Mouse (Mus musculus): ENCODE measurements around the gene Gca. TPM values are rescaled to one million over a fixed set of nuclear protein-coding genes. Genes with fewer than 3 reads are reported as not detected.
A peak's percentile ranks its signal among the peaks of the same experiment; 100 is the strongest.

Gca gene
- polyA plus RNA-seq, 1 experiment from 2014 or later = 2.1 TPM

DNA sequence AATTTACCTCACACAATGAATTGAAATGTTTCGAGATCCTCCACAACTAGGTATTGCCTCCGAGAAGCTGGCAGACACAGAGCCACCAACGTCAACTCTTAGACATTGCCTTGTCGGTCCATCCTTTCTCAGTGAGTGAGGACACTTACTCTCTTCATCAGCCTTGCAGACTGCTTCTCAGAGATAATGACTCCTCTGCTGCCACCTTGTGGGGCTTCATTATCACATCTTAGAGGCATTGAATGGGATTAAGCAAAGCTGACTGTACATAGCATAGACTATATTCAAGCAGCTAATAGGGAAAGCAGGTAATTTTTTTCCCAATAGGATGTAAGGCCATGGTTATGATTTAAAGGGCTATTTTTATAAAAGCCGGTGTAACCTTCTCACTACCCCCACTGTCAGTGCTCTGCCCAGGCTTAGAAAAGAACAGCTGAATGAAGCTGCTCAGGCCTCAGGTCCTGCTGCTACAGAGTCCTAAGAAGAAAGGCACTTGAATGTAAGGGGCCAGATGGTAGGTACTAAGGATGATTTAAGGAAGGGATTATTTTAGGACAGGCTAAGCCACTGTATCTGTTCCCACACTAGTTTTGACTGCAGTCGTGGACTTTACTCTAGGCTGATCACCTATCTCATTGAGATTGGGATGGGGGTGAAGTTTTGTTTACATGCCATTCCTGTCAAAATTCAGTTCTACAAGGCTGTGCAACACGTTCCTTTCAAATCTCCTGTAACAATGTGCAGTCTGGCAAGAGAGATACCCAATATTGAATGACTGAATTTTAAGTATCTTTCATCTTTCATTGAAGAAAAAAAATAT is 9.4 kb upstream of the Gca start:
- WGBS = 49% methylated on average over 7 of the region's 7 CpGs
- H3K4me3 ChIP-seq (ENCODE audit: low read depth, low read length) = no peak overlapping the region
- H3K4me2 ChIP-seq (ENCODE audit: low read depth, low read length) = no peak overlapping the region
- DNase-seq (ENCODE audit: low spot score) (peak; percentile 77), ATAC-seq (ENCODE audit: low read depth) (no peak)
- H3K27me3 ChIP-seq (replicated peaks; ENCODE audit: control insufficient read depth, insufficient read depth, low read length) = no peaks in the 10 kb centered on the region
- no peaks in the 10 kb centered on the region for H3K9me3 ChIP-seq (ENCODE audit: control insufficient read depth, low read length)
- H3K27ac ChIP-seq (replicated peaks; ENCODE audit: low read depth, low read length) = no peak overlapping the region
- H3K36me3 ChIP-seq (ENCODE audit: control insufficient read depth, insufficient read depth, low read length) = no peaks in the 10 kb centered on the region
- no peak overlapping the region for H3K9ac ChIP-seq (ENCODE audit: low read depth, low read length)
- no peaks in the 10 kb centered on the region for H3K4me1 ChIP-seq (ENCODE audit: control insufficient read depth, insufficient read depth, low read length)

DNA sequence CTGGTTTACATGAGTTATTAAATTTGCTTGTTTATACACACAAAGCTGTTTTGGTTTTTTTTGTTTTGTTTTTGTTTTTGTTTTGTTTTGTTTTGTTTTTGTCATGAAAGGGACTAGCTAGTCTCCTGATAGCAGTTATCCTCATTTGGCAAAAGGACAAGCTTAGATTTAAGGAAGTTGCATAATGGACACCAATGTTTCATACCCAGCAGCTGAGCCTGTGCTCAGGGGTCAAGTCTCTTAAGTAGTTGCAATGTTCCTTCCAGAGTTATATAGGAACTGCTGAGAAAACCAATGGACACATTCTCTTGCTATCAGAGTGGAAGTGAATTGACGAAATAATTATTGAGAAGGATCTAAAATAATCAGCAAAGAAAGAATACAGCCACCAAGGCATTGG is 8.0 kb upstream of the Gca start:
- Histone ChIP-seq H3K9me3 (ENCODE audit: control insufficient read depth, low read length) (no peaks in the 10 kb centered on the region), H3K27me3 (replicated peaks; ENCODE audit: control insufficient read depth, insufficient read depth, low read length) (no peaks in the 10 kb centered on the region), H3K4me2 (ENCODE audit: low read depth, low read length) (no peak overlapping the region), H3K36me3 (ENCODE audit: control insufficient read depth, insufficient read depth, low read length) (no peaks in the 10 kb centered on the region), H3K9ac (ENCODE audit: low read depth, low read length) (no peak overlapping the region), H3K4me3 (ENCODE audit: low read depth, low read length) (no peak overlapping the region), H3K4me1 (ENCODE audit: control insufficient read depth, insufficient read depth, low read length) (no peaks in the 10 kb centered on the region), H3K27ac (replicated peaks; ENCODE audit: low read depth, low read length) (no peak overlapping the region)
- whole genome bisulfite sequencing = 69% methylated on average over 1 of the region's 1 CpGs
- ATAC-seq (ENCODE audit: low read depth) = no peak
- DNase-seq (ENCODE audit: low spot score) = no peak

DNA sequence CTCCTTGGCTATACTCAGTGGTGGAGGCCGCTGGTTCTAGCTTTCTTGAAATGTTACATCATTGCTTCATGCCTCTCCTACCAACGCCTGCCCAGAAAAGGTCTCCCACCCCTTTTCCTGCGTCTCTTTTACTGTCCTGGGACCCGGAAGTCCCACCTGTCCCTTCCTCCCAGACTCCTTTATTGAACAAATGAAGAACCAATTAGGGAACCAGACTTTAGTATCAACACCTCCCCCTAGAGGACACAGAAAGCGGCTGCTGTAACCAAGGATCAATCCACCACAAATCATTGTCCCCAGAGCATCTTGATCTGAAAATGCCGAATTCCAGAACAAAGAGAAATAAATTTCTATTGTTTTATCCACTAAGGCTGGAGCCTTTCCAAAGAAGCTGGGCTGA is 3.5 kb upstream of the Gca start:
- DNase-seq (ENCODE audit: low spot score) = no peak
- 52% methylated on average over 6 of the region's 6 CpGs for WGBS

DNA sequence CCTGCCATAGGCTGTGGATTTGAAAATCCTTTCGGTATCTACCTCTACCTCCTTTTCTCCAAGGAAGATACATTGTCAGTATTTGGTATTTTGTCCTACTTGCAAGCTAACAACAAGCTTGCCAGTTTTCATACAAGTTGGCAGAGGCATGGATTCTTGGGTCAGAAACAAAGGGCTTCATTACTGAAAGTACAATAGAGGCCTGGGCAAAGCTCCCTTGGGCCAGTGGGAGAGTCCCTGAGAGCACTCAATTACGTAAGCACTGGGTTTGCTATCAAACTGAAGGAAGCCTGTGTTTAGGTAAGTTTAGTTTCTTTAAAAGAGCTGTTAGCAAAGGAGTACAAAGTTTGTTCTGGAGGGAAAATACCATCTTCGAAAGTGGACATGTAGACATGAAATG is 1.5 kb upstream of the Gca start:
- Histone ChIP-seq H3K9ac (ENCODE audit: low read depth, low read length) (no peak overlapping the region), H3K4me1 (ENCODE audit: control insufficient read depth, insufficient read depth, low read length) (no peaks in the 10 kb centered on the region), H3K36me3 (ENCODE audit: control insufficient read depth, insufficient read depth, low read length) (no peaks in the 10 kb centered on the region), H3K27ac (replicated peaks; ENCODE audit: low read depth, low read length) (no peak overlapping the region), H3K4me2 (ENCODE audit: low read depth, low read length) (no peak overlapping the region), H3K27me3 (replicated peaks; ENCODE audit: control insufficient read depth, insufficient read depth, low read length) (peaks cover 3% of the 10 kb centered on the region; the same call in 1 of the 2 replicates), H3K9me3 (ENCODE audit: control insufficient read depth, low read length) (no peaks in the 10 kb centered on the region), H3K4me3 (ENCODE audit: low read depth, low read length) (no peak overlapping the region)
- WGBS = 83% methylated on average over 3 of the region's 3 CpGs
- ATAC-seq (ENCODE audit: low read depth) (no peak), DNase-seq (ENCODE audit: low spot score) (no peak)

More for the DNA sequence above, 3.5 kb upstream of the Gca start:
- Histone ChIP-seq H3K27me3 (replicated peaks; ENCODE audit: control insufficient read depth, insufficient read depth, low read length) (peaks cover 3% of the 10 kb centered on the region; the same call in 1 of the 2 replicates), H3K4me3 (ENCODE audit: low read depth, low read length) (no peak overlapping the region), H3K9me3 (ENCODE audit: control insufficient read depth, low read length) (no peaks in the 10 kb centered on the region), H3K9ac (ENCODE audit: low read depth, low read length) (no peak overlapping the region), H3K36me3 (ENCODE audit: control insufficient read depth, insufficient read depth, low read length) (no peaks in the 10 kb centered on the region), H3K4me2 (ENCODE audit: low read depth, low read length) (no peak overlapping the region), H3K27ac (replicated peaks; ENCODE audit: low read depth, low read length) (no peak overlapping the region), H3K4me1 (ENCODE audit: control insufficient read depth, insufficient read depth, low read length) (no peaks in the 10 kb centered on the region)
- ATAC-seq (ENCODE audit: low read depth) = no peak

DNA sequence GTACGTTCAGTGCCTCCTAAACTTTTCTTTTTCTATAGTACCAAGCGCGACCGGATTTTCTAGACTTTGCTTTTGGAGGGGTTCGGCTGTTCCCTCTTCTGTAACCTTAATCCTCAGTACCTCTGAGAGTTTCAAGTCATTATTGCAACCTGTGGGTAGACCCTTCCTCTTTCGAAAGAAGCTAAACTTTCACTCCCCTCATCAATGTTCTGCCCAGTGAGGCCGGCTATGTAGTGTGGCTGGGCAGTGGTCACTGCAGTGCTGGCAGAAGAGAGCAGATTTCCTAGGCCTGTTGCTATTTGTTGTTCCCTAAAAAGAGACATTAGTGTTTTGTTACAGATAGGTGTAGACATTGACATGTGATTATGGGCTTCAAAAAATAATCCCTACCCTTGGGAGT is 754 bp downstream of the Gca start:
- DNase-seq (ENCODE audit: low spot score) (no peak), ATAC-seq (ENCODE audit: low read depth) (no peak)
- Histone ChIP-seq H3K4me1 (ENCODE audit: control insufficient read depth, insufficient read depth, low read length) (no peaks in the 10 kb centered on the region), H3K4me3 (ENCODE audit: low read depth, low read length) (peak overlapping the region; percentile 59), H3K36me3 (ENCODE audit: control insufficient read depth, insufficient read depth, low read length) (no peaks in the 10 kb centered on the region), H3K4me2 (ENCODE audit: low read depth, low read length) (peak overlapping the region; percentile 87; the same call in 1 of the 2 replicates), H3K27me3 (replicated peaks; ENCODE audit: control insufficient read depth, insufficient read depth, low read length) (peaks cover 3% of the 10 kb centered on the region; the same call in 1 of the 2 replicates), H3K9me3 (ENCODE audit: control insufficient read depth, low read length) (no peaks in the 10 kb centered on the region), H3K9ac (ENCODE audit: low read depth, low read length) (no peak overlapping the region), H3K27ac (replicated peaks; ENCODE audit: low read depth, low read length) (no peak overlapping the region)
- 63% methylated on average over 7 of the region's 7 CpGs for WGBS

DNA sequence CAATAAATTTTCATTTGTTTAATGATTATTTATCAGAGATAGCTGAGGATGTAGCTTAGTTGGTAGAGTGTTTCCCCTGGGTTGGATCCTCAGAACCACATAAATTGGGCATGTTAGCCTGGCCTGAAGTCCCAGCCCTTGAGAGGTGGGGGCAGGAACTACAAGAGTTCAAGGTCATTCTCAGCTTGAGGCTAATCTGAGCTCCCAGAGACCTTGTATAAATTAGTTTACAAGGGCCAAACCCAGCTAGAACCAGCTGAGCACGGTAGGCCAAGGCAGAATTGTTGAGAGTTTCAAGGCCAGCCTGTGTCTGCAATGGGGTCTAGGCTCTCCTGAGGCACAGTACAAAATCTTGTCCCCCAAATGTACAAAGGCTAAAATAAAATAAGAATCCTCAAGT is 1.5 kb downstream of the Gca start:
- Histone ChIP-seq H3K9ac (ENCODE audit: low read depth, low read length) (no peak overlapping the region), H3K4me1 (ENCODE audit: control insufficient read depth, insufficient read depth, low read length) (no peaks in the 10 kb centered on the region), H3K4me3 (ENCODE audit: low read depth, low read length) (no peak overlapping the region), H3K9me3 (ENCODE audit: control insufficient read depth, low read length) (no peaks in the 10 kb centered on the region), H3K36me3 (ENCODE audit: control insufficient read depth, insufficient read depth, low read length) (no peaks in the 10 kb centered on the region), H3K4me2 (ENCODE audit: low read depth, low read length) (no peak overlapping the region), H3K27me3 (replicated peaks; ENCODE audit: control insufficient read depth, insufficient read depth, low read length) (peaks cover 3% of the 10 kb centered on the region; the same call in 1 of the 2 replicates), H3K27ac (replicated peaks; ENCODE audit: low read depth, low read length) (no peak overlapping the region)
- ATAC-seq (ENCODE audit: low read depth) (no peak), DNase-seq (ENCODE audit: low spot score) (no peak)
- WGBS = 65% methylated on average over 1 of the region's 1 CpGs

DNA sequence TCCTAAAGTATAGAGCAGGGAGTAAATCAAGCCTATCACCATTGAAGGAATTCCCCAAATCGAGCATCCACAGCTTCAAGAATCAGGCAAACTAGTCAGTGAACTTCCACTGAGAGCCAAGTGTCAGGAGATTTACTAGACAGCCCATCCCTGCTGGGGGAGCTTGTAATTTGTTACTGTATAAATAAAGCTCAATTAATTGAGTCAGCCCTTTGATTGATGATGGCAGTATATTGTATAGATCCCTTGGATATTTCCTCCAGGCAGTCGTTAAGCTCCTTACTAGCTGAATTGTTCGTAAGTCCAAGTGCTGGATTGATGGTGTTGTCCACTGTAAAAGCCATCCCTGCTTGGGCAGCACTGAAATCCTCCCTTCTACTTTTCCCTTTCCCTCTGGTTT is 5.8 kb downstream of the Gca start:
- Histone ChIP-seq H3K9ac (ENCODE audit: low read depth, low read length) (no peak overlapping the region), H3K4me3 (ENCODE audit: low read depth, low read length) (no peak overlapping the region), H3K4me1 (ENCODE audit: control insufficient read depth, insufficient read depth, low read length) (no peaks in the 10 kb centered on the region), H3K27me3 (replicated peaks; ENCODE audit: control insufficient read depth, insufficient read depth, low read length) (no peaks in the 10 kb centered on the region), H3K9me3 (ENCODE audit: control insufficient read depth, low read length) (no peaks in the 10 kb centered on the region), H3K36me3 (ENCODE audit: control insufficient read depth, insufficient read depth, low read length) (no peaks in the 10 kb centered on the region), H3K4me2 (ENCODE audit: low read depth, low read length) (no peak overlapping the region), H3K27ac (replicated peaks; ENCODE audit: low read depth, low read length) (no peak overlapping the region)
- ATAC-seq (ENCODE audit: low read depth) (no peak), DNase-seq (ENCODE audit: low spot score) (no peak)
- 82% methylated on average over 3 of the region's 3 CpGs for WGBS

DNA sequence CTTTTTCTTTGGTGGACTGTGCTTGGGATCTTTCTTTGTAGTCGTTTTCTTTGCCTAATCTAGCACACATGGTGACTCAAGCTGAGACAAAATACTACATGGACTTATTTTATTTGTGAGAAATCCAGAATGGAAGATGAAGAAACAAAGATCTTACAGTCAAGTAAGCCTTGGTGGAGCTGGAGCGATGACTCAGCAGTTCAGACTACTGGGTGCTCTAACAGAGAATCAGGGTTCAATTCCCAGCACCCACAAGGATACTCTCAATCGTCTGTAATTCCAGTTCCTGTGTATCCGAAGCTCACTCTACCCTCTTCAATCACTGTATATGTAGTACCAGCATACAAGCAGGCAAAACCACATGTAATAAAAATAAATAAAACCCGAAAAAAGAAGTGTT is 6.2 kb downstream of the Gca start:
- H3K27ac ChIP-seq (replicated peaks; ENCODE audit: low read depth, low read length) = no peak overlapping the region
- DNase-seq (ENCODE audit: low spot score) = no peak

DNA sequence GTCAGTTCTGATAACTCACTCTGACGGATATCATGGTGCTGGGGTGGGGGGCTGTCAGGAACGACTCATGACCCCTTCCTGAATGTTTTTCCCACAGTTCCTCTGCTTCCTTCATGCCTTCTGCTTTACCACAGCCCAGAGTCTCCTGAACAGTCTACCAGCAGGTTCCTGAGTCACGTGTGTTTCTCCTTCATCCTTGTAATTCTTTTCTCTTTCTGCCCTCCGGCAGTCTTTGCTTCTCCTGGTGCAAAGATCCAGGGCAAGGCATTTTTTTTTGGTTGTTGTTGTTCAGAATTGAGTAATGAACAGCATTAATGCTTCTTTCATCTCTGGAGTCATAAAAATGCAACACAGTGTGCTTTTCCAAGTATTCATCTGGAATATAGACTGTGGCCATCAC is 6.7 kb downstream of the Gca start:
- no peak for DNase-seq (ENCODE audit: low spot score)

More for the DNA sequence above, 6.2 kb downstream of the Gca start:
- no peak overlapping the region for H3K4me2 ChIP-seq (ENCODE audit: low read depth, low read length)
- no peaks in the 10 kb centered on the region for H3K4me1 ChIP-seq (ENCODE audit: control insufficient read depth, insufficient read depth, low read length)
- no peaks in the 10 kb centered on the region for H3K9me3 ChIP-seq (ENCODE audit: control insufficient read depth, low read length)
- no peaks in the 10 kb centered on the region for H3K27me3 ChIP-seq (replicated peaks; ENCODE audit: control insufficient read depth, insufficient read depth, low read length)
- no peak overlapping the region for H3K4me3 ChIP-seq (ENCODE audit: low read depth, low read length)
- no peaks in the 10 kb centered on the region for H3K36me3 ChIP-seq (ENCODE audit: control insufficient read depth, insufficient read depth, low read length)
- no peak overlapping the region for H3K9ac ChIP-seq (ENCODE audit: low read depth, low read length)
- WGBS = 84% methylated on average over 5 of the region's 5 CpGs
- ATAC-seq (ENCODE audit: low read depth) = no peak

More for the DNA sequence above, 6.7 kb downstream of the Gca start:
- H3K9me3 ChIP-seq (ENCODE audit: control insufficient read depth, low read length) = no peaks in the 10 kb centered on the region
- H3K4me3 ChIP-seq (ENCODE audit: low read depth, low read length) = no peak overlapping the region
- no peak overlapping the region for H3K4me2 ChIP-seq (ENCODE audit: low read depth, low read length)
- 65% methylated on average over 4 of the region's 4 CpGs for WGBS
- no peaks in the 10 kb centered on the region for H3K4me1 ChIP-seq (ENCODE audit: control insufficient read depth, insufficient read depth, low read length)
- no peaks in the 10 kb centered on the region for H3K27me3 ChIP-seq (replicated peaks; ENCODE audit: control insufficient read depth, insufficient read depth, low read length)
- H3K36me3 ChIP-seq (ENCODE audit: control insufficient read depth, insufficient read depth, low read length) = no peaks in the 10 kb centered on the region
- H3K9ac ChIP-seq (ENCODE audit: low read depth, low read length) = no peak overlapping the region
- no peak overlapping the region for H3K27ac ChIP-seq (replicated peaks; ENCODE audit: low read depth, low read length)
- ATAC-seq (ENCODE audit: low read depth) = no peak
